Mouse (Mus musculus): ENCODE data around the gene Cpxm1. TPM values are rescaled to one million over a fixed set of nuclear protein-coding genes. Genes with fewer than 3 reads are reported as not detected.

The Cpxm1 gene
- polyA plus RNA-seq (2014; fragmentation: Nextera tagmentation; extraction: Ambion mirVana), result 31.8 and 32.1 TPM in 2 replicates

- Histone ChIP-seq H3K4me1 (replicated peaks; ENCODE audit: control insufficient read depth, insufficient read depth, low read length) (peaks cover 6% of the 10 kb centered on the region; the same call in 1 of the 2 replicates), H3K4me2 (replicated peaks; ENCODE audit: low read depth, low read length) (peak within 1 kb of the TSS; percentile 97), H3K9me3 (ENCODE audit: control insufficient read depth, low read length) (no peaks in the 10 kb centered on the region), H3K27me3 (ENCODE audit: control insufficient read depth, insufficient read depth, low read length) (no peaks in the 10 kb centered on the region; the same call in none of the 2 replicates), H3K9ac (ENCODE audit: low read depth, low read length) (peak within 1 kb of the TSS; percentile 67), H3K36me3 (ENCODE audit: control insufficient read depth, insufficient read depth, low read length) (no peaks in the 10 kb centered on the region), H3K4me3 (ENCODE audit: low read depth, low read length) (peak within 1 kb of the TSS; percentile 44), H3K27ac (ENCODE audit: low read depth, low read length) (0 out of 2 replicates have a peak within 1 kb of the TSS, but pooled peaks have one; percentile 8)
- peak; percentile 87 for ATAC-seq (ENCODE audit: low FRiP score)
- under 1% methylated on average over 39 of the region's 53 CpGs for WGBS
- peak; percentile 77 for DNase-seq (ENCODE audit: low spot score)
These were observed at the start of gene Cpxm1 for GRCm38 (mm10) chr2:130397186-130397985. Gene Cpxm1 (minus strand): TSS chr2:130397574.

- H3K4me1 ChIP-seq (replicated peaks; ENCODE audit: control insufficient read depth, insufficient read depth, low read length), result no peaks in the 10 kb centered on the region
- H3K27ac ChIP-seq (ENCODE audit: low read depth, low read length), result no peak overlapping the region
- peaks cover 18% of the 10 kb centered on the region for H3K36me3 ChIP-seq (ENCODE audit: control insufficient read depth, insufficient read depth, low read length)
- 91% methylated on average over 10 of the region's 10 CpGs for WGBS
- no peak for DNase-seq (ENCODE audit: low spot score)
- no peak overlapping the region for H3K9ac ChIP-seq (ENCODE audit: low read depth, low read length)
- no peak overlapping the region for H3K4me3 ChIP-seq (ENCODE audit: low read depth, low read length)
- H3K27me3 ChIP-seq (ENCODE audit: control insufficient read depth, insufficient read depth, low read length), result no peaks in the 10 kb centered on the region
- no peak overlapping the region for H3K4me2 ChIP-seq (replicated peaks; ENCODE audit: low read depth, low read length)
- no peaks in the 10 kb centered on the region for H3K9me3 ChIP-seq (ENCODE audit: control insufficient read depth, low read length)
- no peak for ATAC-seq (ENCODE audit: low FRiP score)
These were observed 44.8 kb upstream of the Cpxm1 start for GRCm38 (mm10) chr2:130442162-130442561.

- Histone ChIP-seq H3K4me1 (replicated peaks; ENCODE audit: control insufficient read depth, insufficient read depth, low read length) (no peaks in the 10 kb centered on the region), H3K4me2 (replicated peaks; ENCODE audit: low read depth, low read length) (no peak overlapping the region), H3K27ac (ENCODE audit: low read depth, low read length) (no peak overlapping the region), H3K36me3 (ENCODE audit: control insufficient read depth, insufficient read depth, low read length) (peaks cover 18% of the 10 kb centered on the region), H3K9me3 (ENCODE audit: control insufficient read depth, low read length) (no peaks in the 10 kb centered on the region), H3K9ac (ENCODE audit: low read depth, low read length) (no peak overlapping the region), H3K27me3 (ENCODE audit: control insufficient read depth, insufficient read depth, low read length) (no peaks in the 10 kb centered on the region), H3K4me3 (ENCODE audit: low read depth, low read length) (no peak overlapping the region)
- WGBS, result 95% methylated on average over 4 of the region's 4 CpGs
- ATAC-seq (ENCODE audit: low FRiP score) (no peak), DNase-seq (ENCODE audit: low spot score) (no peak)
These were observed 42.6 kb upstream of the Cpxm1 start for GRCm38 (mm10) chr2:130439840-130440480.

GRCm38 (mm10) chr2:130438861-130439260 is 41.5 kb upstream of the Cpxm1 start:
- Histone ChIP-seq H3K4me3 (ENCODE audit: low read depth, low read length) (no peak overlapping the region), H3K36me3 (ENCODE audit: control insufficient read depth, insufficient read depth, low read length) (peaks cover 17% of the 10 kb centered on the region), H3K27ac (ENCODE audit: low read depth, low read length) (no peak overlapping the region), H3K27me3 (ENCODE audit: control insufficient read depth, insufficient read depth, low read length) (no peaks in the 10 kb centered on the region), H3K4me1 (replicated peaks; ENCODE audit: control insufficient read depth, insufficient read depth, low read length) (no peaks in the 10 kb centered on the region), H3K9me3 (ENCODE audit: control insufficient read depth, low read length) (no peaks in the 10 kb centered on the region), H3K9ac (ENCODE audit: low read depth, low read length) (no peak overlapping the region), H3K4me2 (replicated peaks; ENCODE audit: low read depth, low read length) (no peak overlapping the region)
- ATAC-seq (ENCODE audit: low FRiP score) (no peak), DNase-seq (ENCODE audit: low spot score) (no peak)
- 96% methylated on average over 3 of the region's 3 CpGs for WGBS

- H3K4me3 ChIP-seq (ENCODE audit: low read depth, low read length), result no peak overlapping the region
- DNase-seq (ENCODE audit: low spot score), result no peak
- 100% methylated on average over 1 of the region's 1 CpGs for WGBS
- no peak overlapping the region for H3K9ac ChIP-seq (ENCODE audit: low read depth, low read length)
- no peaks in the 10 kb centered on the region for H3K4me1 ChIP-seq (replicated peaks; ENCODE audit: control insufficient read depth, insufficient read depth, low read length)
- peaks cover 9% of the 10 kb centered on the region; the same call in 1 of the 2 replicates for H3K36me3 ChIP-seq (ENCODE audit: control insufficient read depth, insufficient read depth, low read length)
- no peak for ATAC-seq (ENCODE audit: low FRiP score)
- no peak overlapping the region for H3K27ac ChIP-seq (ENCODE audit: low read depth, low read length)
- H3K9me3 ChIP-seq (ENCODE audit: control insufficient read depth, low read length), result no peaks in the 10 kb centered on the region
- H3K4me2 ChIP-seq (replicated peaks; ENCODE audit: low read depth, low read length), result no peak overlapping the region
- no peaks in the 10 kb centered on the region for H3K27me3 ChIP-seq (ENCODE audit: control insufficient read depth, insufficient read depth, low read length)
These were observed 39.4 kb upstream of the Cpxm1 start for GRCm38 (mm10) chr2:130436769-130437168.

GRCm38 (mm10) chr2:130433152-130433551 is 35.8 kb upstream of the Cpxm1 start:
- ATAC-seq (ENCODE audit: low FRiP score) (peak; percentile 65), DNase-seq (ENCODE audit: low spot score) (peak; percentile 70)
- Histone ChIP-seq H3K9ac (ENCODE audit: low read depth, low read length) (no peak overlapping the region), H3K27ac (ENCODE audit: low read depth, low read length) (no peak overlapping the region), H3K9me3 (ENCODE audit: control insufficient read depth, low read length) (no peaks in the 10 kb centered on the region), H3K4me2 (replicated peaks; ENCODE audit: low read depth, low read length) (no peak overlapping the region), H3K4me1 (replicated peaks; ENCODE audit: control insufficient read depth, insufficient read depth, low read length) (no peaks in the 10 kb centered on the region), H3K4me3 (ENCODE audit: low read depth, low read length) (no peak overlapping the region), H3K36me3 (ENCODE audit: control insufficient read depth, insufficient read depth, low read length) (no peaks in the 10 kb centered on the region), H3K27me3 (ENCODE audit: control insufficient read depth, insufficient read depth, low read length) (no peaks in the 10 kb centered on the region)
- 27% methylated on average over 4 of the region's 4 CpGs for WGBS

GRCm38 (mm10) chr2:130432157-130432556 is 34.8 kb upstream of the Cpxm1 start:
- Histone ChIP-seq H3K9me3 (ENCODE audit: control insufficient read depth, low read length) (no peaks in the 10 kb centered on the region), H3K36me3 (ENCODE audit: control insufficient read depth, insufficient read depth, low read length) (no peaks in the 10 kb centered on the region), H3K27me3 (ENCODE audit: control insufficient read depth, insufficient read depth, low read length) (no peaks in the 10 kb centered on the region), H3K4me1 (replicated peaks; ENCODE audit: control insufficient read depth, insufficient read depth, low read length) (no peaks in the 10 kb centered on the region), H3K27ac (ENCODE audit: low read depth, low read length) (no peak overlapping the region), H3K9ac (ENCODE audit: low read depth, low read length) (no peak overlapping the region), H3K4me3 (ENCODE audit: low read depth, low read length) (no peak overlapping the region), H3K4me2 (replicated peaks; ENCODE audit: low read depth, low read length) (no peak overlapping the region)
- DNase-seq (ENCODE audit: low spot score) (no peak), ATAC-seq (ENCODE audit: low FRiP score) (no peak)
- 88% methylated on average over 3 of the region's 3 CpGs for whole genome bisulfite sequencing

- Histone ChIP-seq H3K27me3 (ENCODE audit: control insufficient read depth, insufficient read depth, low read length) (no peaks in the 10 kb centered on the region), H3K9ac (ENCODE audit: low read depth, low read length) (no peak overlapping the region), H3K9me3 (ENCODE audit: control insufficient read depth, low read length) (no peaks in the 10 kb centered on the region), H3K27ac (ENCODE audit: low read depth, low read length) (no peak overlapping the region), H3K4me2 (replicated peaks; ENCODE audit: low read depth, low read length) (no peak overlapping the region), H3K36me3 (ENCODE audit: control insufficient read depth, insufficient read depth, low read length) (no peaks in the 10 kb centered on the region), H3K4me1 (replicated peaks; ENCODE audit: control insufficient read depth, insufficient read depth, low read length) (no peaks in the 10 kb centered on the region), H3K4me3 (ENCODE audit: low read depth, low read length) (no peak overlapping the region)
- DNase-seq (ENCODE audit: low spot score) (no peak), ATAC-seq (ENCODE audit: low FRiP score) (no peak)
- WGBS, result 82% methylated on average over 3 of the region's 3 CpGs
These were observed 33.1 kb upstream of the Cpxm1 start for GRCm38 (mm10) chr2:130430484-130430883.
